ENCODE assay signal across 13 mouse cellular contexts in the genomic region with DNA sequence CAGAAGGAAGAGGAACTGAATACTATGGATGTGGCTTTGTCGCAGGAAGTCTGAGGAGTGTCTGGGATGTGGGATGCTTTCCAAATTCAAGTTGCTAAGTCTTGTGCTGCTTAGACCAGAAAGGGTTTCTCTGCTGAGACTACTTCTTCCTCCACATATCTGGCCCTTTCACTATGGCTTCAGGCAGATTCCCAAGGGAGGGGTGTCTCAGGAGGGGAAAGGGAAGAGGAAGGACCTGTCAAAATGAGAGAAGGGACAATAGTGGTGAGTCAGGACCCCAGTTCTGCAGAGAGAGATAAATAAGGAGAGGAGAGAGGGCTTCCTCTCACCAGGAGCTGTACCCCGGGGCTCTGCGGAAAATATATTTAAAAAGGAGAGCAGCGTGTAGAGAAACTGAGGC. TPM values are rescaled to one million over a fixed set of nuclear protein-coding genes. Genes with fewer than 3 reads are reported as not detected.
DNase-seq lines count a peak whose midpoint lies in the region; ATAC-seq and TF ChIP-seq lines count a peak whose summit lies in the region.
"Had no signal": no experiment of that assay in that cellular context is flagged by ENCODE, and none has a peak within 500 bp of the region (broad histone marks: within the 10 kb centered on the region; RNA-seq: fewer than 3 reads in every experiment).

No protein-coding gene starts in this region.

- peak overlapping the region; percentile 80 for H3K27ac ChIP-seq in heart, adult 2 months
- no peak overlapping the region for H3K27ac ChIP-seq in neural tube, embryonic 13.5 days (replicated peaks)
- H3K27ac ChIP-seq in midbrain, embryonic 16.5 days (ENCODE audit: low read length) = no peak overlapping the region
- H3K27ac ChIP-seq: hindbrain, embryonic 12.5 days had no signal

- intact Hi-C loops in heart, adult 2 months (cut with DNase I) = no loop called here
- intact Hi-C loops in left cerebral cortex, postnatal 4 days (cut with DNase I) = no loop called here

- H3K4me1 ChIP-seq in heart, adult 2 months (ENCODE audit: control insufficient read depth, insufficient read depth, low read length) = peaks cover 21% of the 10 kb centered on the region
- peaks cover 11% of the 10 kb centered on the region for H3K4me1 ChIP-seq in neural tube, embryonic 13.5 days (replicated peaks)
- H3K4me1 ChIP-seq in midbrain, embryonic 16.5 days (ENCODE audit: control insufficient read depth, insufficient read depth, low read length) = peaks cover 5% of the 10 kb centered on the region; the same call in 1 of the 2 replicates

- peak overlapping the region; percentile 70 for H3K9ac ChIP-seq in heart, adult 2 months (ENCODE audit: low read depth, low read length)
- no peak overlapping the region for H3K9ac ChIP-seq in neural tube, embryonic 13.5 days
- H3K9ac ChIP-seq in midbrain, embryonic 16.5 days (ENCODE audit: low read depth, low read length) = no peak overlapping the region
- H3K9ac ChIP-seq: forebrain, postnatal 0 days had no signal

- H3K4me3 ChIP-seq in heart, adult 2 months = peak overlapping the region; percentile 68
- peak overlapping the region; percentile 32; the same call in 1 of the 2 replicates for H3K4me3 ChIP-seq in neural tube, embryonic 13.5 days
- no peak overlapping the region for H3K4me3 ChIP-seq in midbrain, embryonic 16.5 days (ENCODE audit: low read depth, low read length)

- no peaks in the 10 kb centered on the region for H3K27me3 ChIP-seq in heart, adult 2 months (ENCODE audit: control insufficient read depth, insufficient read depth, low read length)
- peaks cover 25% of the 10 kb centered on the region for H3K27me3 ChIP-seq in neural tube, embryonic 13.5 days
- H3K27me3 ChIP-seq in midbrain, embryonic 16.5 days (ENCODE audit: control insufficient read depth, insufficient read depth, low read depth, low read length) = peaks cover 12% of the 10 kb centered on the region
- H3K27me3 ChIP-seq: Patski had no signal

- no peak for ATAC-seq in neural tube, embryonic 13.5 days (ENCODE audit: low read depth)
- ATAC-seq in megakaryocyte, adult 5-6 weeks (ENCODE audit: poor library complexity, severe bottlenecking) = no peak
- no peak for ATAC-seq in midbrain, embryonic 16.5 days
- ATAC-seq: forebrain, postnatal 0 days; Patski had no signal

- no peak for DNase-seq in heart, adult 2 months
- no peak for DNase-seq in heart, postnatal 4 days
- no peak for DNase-seq in neural tube, embryonic 10.5 days (ENCODE audit: extremely low spot score, low spot score)
- peak; percentile 26 to 55 for DNase-seq in kidney, postnatal 36 days
- no peak for DNase-seq in left cerebral cortex, postnatal 4 days
- DNase-seq: forebrain, postnatal 0 days; right cerebral cortex, adult 18-20 months; thymus, adult 18-20 months had no signal

- H3K4me2 ChIP-seq in neural tube, embryonic 13.5 days = peak overlapping the region; percentile 59; the same call in 1 of the 2 replicates
- H3K4me2 ChIP-seq in midbrain, embryonic 16.5 days (ENCODE audit: low read length) = no peak overlapping the region

- peaks cover 5% of the 10 kb centered on the region for H3K36me3 ChIP-seq in heart, adult 2 months (ENCODE audit: control insufficient read depth, insufficient read depth, low read length)
- no peaks in the 10 kb centered on the region for H3K36me3 ChIP-seq in neural tube, embryonic 13.5 days
- H3K36me3 ChIP-seq in midbrain, embryonic 16.5 days (ENCODE audit: control insufficient read depth, insufficient read depth, low read length) = no peaks in the 10 kb centered on the region
- H3K36me3 ChIP-seq: hindbrain, embryonic 12.5 days had no signal

- H3K9me3 ChIP-seq in neural tube, embryonic 13.5 days = no peaks in the 10 kb centered on the region
- no peaks in the 10 kb centered on the region for H3K9me3 ChIP-seq in midbrain, embryonic 16.5 days (replicated peaks; ENCODE audit: control insufficient read depth, low read length, poor library complexity, severe bottlenecking)
- H3K9me3 ChIP-seq: hindbrain, embryonic 12.5 days had no signal

- TF ChIP-seq POLR2A in heart, adult 2 months (IDR thresholded peaks at IDR 0.05; ENCODE audit: insufficient read depth, low read depth, low read length) = no peak

- 47% methylated on average over 4 of the region's 4 CpGs for WGBS in heart, adult 2 months
- 80% methylated on average over 4 of the region's 4 CpGs for WGBS in neural tube, embryonic 13.5 days
- 87% methylated on average over 4 of the region's 4 CpGs for WGBS in midbrain, embryonic 16.5 days

- no peak for TF ChIP-seq EP300 in heart, adult 2 months (IDR thresholded peaks at IDR 0.05; ENCODE audit: insufficient read depth, low read depth, low read length)

- TF ChIP-seq CTCF in heart, adult 2 months (IDR thresholded peaks at IDR 0.05) = no peak

- peaks cover 5% of the 10 kb centered on the region for H3K79me2 ChIP-seq in heart, adult 2 months (replicated peaks; ENCODE audit: control insufficient read depth, insufficient read depth, low read length)

RNA-seq across cellular contexts. Expression of gene Dysf, which starts 11.6 kb away (rescaled TPM):
- total RNA-seq in heart, adult 2 months (2021) = 100 to 1,000 TPM in 1 of 2 experiments, 10 to 100 TPM in 1; 87.4 to 100 TPM
- polyA plus RNA-seq in heart, adult 2 months (2012; rRNA removed) = 51.1 and 66.4 TPM in 2 replicates
- 100 to 1,000 TPM in 1 of 2 experiments, 10 to 100 TPM in 1; 96.4 to 109 TPM for total RNA-seq in heart, postnatal 4 days (2021)
- 5.6 and 6.4 TPM in 2 replicates for polyA plus RNA-seq in neural tube, embryonic 13.5 days (2015; fragmentation: Nextera tagmentation; extraction: Ambion mirVana)
- total RNA-seq in left cerebral cortex, postnatal 4 days (2021) = 1 to 10 TPM; 5.4 TPM
- total RNA-seq in megakaryocyte, adult 5-6 weeks (2015) = not detected in 2 replicates
- total RNA-seq in megakaryocyte, adult 5-6 weeks (2017) = not detected in 2 replicates
- polyA plus RNA-seq in midbrain, embryonic 16.5 days (2015; fragmentation: Nextera tagmentation; extraction: Ambion mirVana) = 1.8 and 2.3 TPM in 2 replicates

Comparison
In these comparisons a context has a peak if more than half of its experiments do, and no peak if none do; other contexts are left out.
1. DNase-seq: peak in kidney, postnatal 36 days (2 of 2); none in heart, adult 2 months (0 of 2), heart, postnatal 4 days (single experiment), neural tube, embryonic 10.5 days (single experiment) and left cerebral cortex, postnatal 4 days (single experiment).
2. RNA of gene Dysf, which starts 11.6 kb away (total RNA-seq): 96.4 to 109 TPM in heart, postnatal 4 days and 87.4 to 100 TPM in heart, adult 2 months; 5.4 TPM in left cerebral cortex, postnatal 4 days and not detected in megakaryocyte, adult 5-6 weeks; every median in the first group is over 10 times any median in the second.